Mouse (Mus musculus) heart, embryonic 14.5 days (tissue): ENCODE results near the gene Shisa4. TPM values are rescaled to one million over a fixed set of nuclear protein-coding genes. Genes with fewer than 3 reads are reported as not detected.

Experiments used
- ATAC-seq: fragments of 200-750 bp; cut with Nextera tagmentation; 2 replicates; pipeline ENCODE4 v1.8.0; 2017; ENCODE audit warnings: low read depth, moderate TSS enrichment; ENCODE audit not compliant: insufficient number of reproducible peaks, insufficient read depth, low FRiP score
- H3K27ac ChIP-seq, 2 experiments: fragments of 200-500 bp in 1 of 2; fragments of 300-500 bp in 1 of 2; sonication (generic) in 1 of 2; replicated peaks in 1 of 2; 2 replicates each; pipeline ENCODE4 v1.5.1; 2012 to 2014; ENCODE audit warnings: low read depth in 2 of 2, low read length in 2 of 2, control low read depth in 1 of 2, mild to moderate bottlenecking in 1 of 2, mixed read lengths in 1 of 2; ENCODE audit not compliant: control insufficient read depth in 1 of 2, insufficient read depth in 1 of 2
- H3K27me3 ChIP-seq: fragments of 300-500 bp; sonication (generic); 2 replicates; pipeline ENCODE4 v1.6.1; 2014; ENCODE audit warnings: mild to moderate bottlenecking, low read length, control low read depth; ENCODE audit not compliant: control insufficient read depth, insufficient read depth
- H3K36me3 ChIP-seq: fragments of 300-500 bp; sonication (generic); 2 replicates; pipeline ENCODE4 v1.6.1; 2014; ENCODE audit warnings: mild to moderate bottlenecking, control low read depth, low read length, mixed read lengths; ENCODE audit not compliant: control insufficient read depth, insufficient read depth
- H3K4me1 ChIP-seq, 2 experiments: fragments of 200-500 bp in 1 of 2; fragments of 300-500 bp in 1 of 2; sonication (generic) in 1 of 2; 2 replicates each; pipeline ENCODE4 v1.6.1; 2012 to 2014; ENCODE audit warnings: low read length in 2 of 2, control low read depth in 1 of 2, mixed read lengths in 1 of 2; ENCODE audit not compliant: control insufficient read depth in 2 of 2, insufficient read depth in 2 of 2
- H3K4me2 ChIP-seq: fragments of 300-500 bp; sonication (generic); 2 replicates; pipeline ENCODE4 v1.6.1; 2014; ENCODE audit warnings: mild to moderate bottlenecking, low read length
- H3K4me3 ChIP-seq, 2 experiments: fragments of 200-500 bp in 1 of 2; fragments of 300-500 bp in 1 of 2; sonication (generic) in 1 of 2; 2 replicates each; pipeline ENCODE4 v1.5.1; 2012 to 2014; ENCODE audit warnings: low read length in 2 of 2, mild to moderate bottlenecking in 2 of 2, control low read depth in 1 of 2, low read depth in 1 of 2, moderate library complexity in 1 of 2; ENCODE audit not compliant: control insufficient read depth in 1 of 2, insufficient read depth in 1 of 2
- H3K9ac ChIP-seq: fragments of 300-500 bp; sonication (generic); 2 replicates; pipeline ENCODE4 v1.6.1; 2014; ENCODE audit warnings: mild to moderate bottlenecking, low read length
- H3K9me3 ChIP-seq: fragments of 300-500 bp; sonication (generic); 2 replicates; pipeline ENCODE4 v1.6.1; 2016; ENCODE audit warnings: low read length, control low read depth; ENCODE audit not compliant: control insufficient read depth
- WGBS: fragments of 180-500 bp; shearing (Covaris S2); extraction: QIAGEN DNeasy Blood & Tissue Kit; methylation state at CpG from one replicate; pipeline ENCODE4 v1.1.7; 2014; 5-methylcytosine and 5-hydroxymethylcytosine counted together
- polyA plus RNA-seq: library from polyadenylated mRNA; unstranded; fragments of >200 nt; fragmentation: Nextera tagmentation; extraction: Ambion mirVana; gene quantifications from 2 replicates; pipeline ENCODE4 v1.2.1, GENCODE M21; 2014

Shisa4 gene
- polyA plus RNA-seq, 1 experiment from 2014 or later = 22.5 TPM

DNA sequence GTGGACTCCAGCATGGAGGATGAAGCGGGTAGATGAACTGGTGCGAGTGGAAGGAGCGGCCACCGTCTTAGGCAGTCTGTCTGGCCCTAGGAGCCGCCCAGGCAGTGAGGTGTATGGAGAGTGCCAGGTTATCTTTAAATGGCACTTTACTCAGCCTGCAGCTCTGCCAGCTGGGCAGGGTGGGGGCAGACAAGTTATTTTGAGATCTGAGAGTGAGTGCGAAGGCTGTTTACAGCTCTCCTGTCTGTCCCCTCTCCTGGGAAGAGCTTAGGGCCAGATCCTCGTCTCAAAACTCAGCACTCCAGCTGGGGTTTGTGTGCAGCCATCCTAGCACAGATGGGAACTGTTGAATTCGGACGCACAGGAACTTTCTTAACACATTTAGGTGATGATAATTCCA, 3.5 kb upstream of the Shisa4 start:
- Histone ChIP-seq H3K9me3 (no peaks in the 10 kb centered on the region), H3K27me3 (no peaks in the 10 kb centered on the region), H3K4me3 (no peak overlapping the region), H3K4me1 (peaks cover 31 to 38% of the 10 kb centered on the region in 2 experiments), H3K9ac (peak overlapping the region; percentile 54; the same call in 1 of the 2 replicates), H3K36me3 (peaks cover 14% of the 10 kb centered on the region), H3K4me2 (peak overlapping the region; percentile 37), H3K27ac (peak overlapping the region; percentile 79 to 80)
- ATAC-seq = 0 out of 2 replicates have a peak, but pooled peaks have one; percentile 20
- WGBS = 20% methylated on average over 9 of the region's 9 CpGs

DNA sequence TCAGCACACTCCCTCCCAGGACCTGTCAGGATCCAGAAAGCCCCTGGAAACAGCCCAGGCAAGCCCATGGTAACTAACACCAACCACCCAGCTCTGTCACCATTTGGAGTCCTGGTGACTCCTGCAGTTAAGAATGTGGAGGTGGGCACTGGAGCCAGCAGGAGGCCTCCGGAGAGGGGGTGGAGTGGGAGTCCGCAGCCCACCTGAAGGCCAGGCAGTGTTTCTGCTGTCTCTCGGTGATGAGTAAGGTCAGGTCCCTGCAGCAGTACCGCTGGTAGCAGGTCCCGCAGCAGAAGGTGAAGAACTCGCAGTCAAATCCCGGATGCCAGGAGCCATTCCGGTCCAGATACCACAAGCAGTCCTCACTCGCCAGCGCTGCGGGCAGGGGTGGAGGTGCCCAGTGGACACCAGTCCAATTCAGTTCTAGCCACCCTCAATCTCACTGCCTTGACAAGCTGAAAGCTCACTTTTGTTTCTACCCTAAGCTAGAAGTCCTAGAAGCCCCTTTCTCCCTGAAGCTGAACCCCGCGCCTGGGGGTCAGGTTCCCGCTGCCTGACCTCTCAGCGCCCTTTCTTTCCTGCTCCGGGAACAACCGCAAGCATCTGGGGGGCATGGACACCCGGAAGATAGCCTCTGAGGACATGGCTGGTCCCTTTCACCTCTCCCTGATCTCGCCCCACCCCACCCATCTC, 716 bp downstream of the Shisa4 start:
- ATAC-seq = no peak
- H3K9me3 ChIP-seq = no peaks in the 10 kb centered on the region
- peaks cover 22 to 28% of the 10 kb centered on the region in 2 experiments for H3K4me1 ChIP-seq
- no peaks in the 10 kb centered on the region for H3K36me3 ChIP-seq
- peak overlapping the region; percentile 82 for H3K9ac ChIP-seq
- H3K4me2 ChIP-seq = peak overlapping the region; percentile 91
- H3K27ac ChIP-seq = 0 out of 4 replicates have a peak overlapping the region, but pooled peaks have one; percentile 0 to 54
- H3K27me3 ChIP-seq = peaks cover 3% of the 10 kb centered on the region; the same call in 1 of the 2 replicates
- 3% methylated on average over 19 of the region's 19 CpGs for WGBS
- H3K4me3 ChIP-seq = peak overlapping the region; percentile 54 to 72

DNA sequence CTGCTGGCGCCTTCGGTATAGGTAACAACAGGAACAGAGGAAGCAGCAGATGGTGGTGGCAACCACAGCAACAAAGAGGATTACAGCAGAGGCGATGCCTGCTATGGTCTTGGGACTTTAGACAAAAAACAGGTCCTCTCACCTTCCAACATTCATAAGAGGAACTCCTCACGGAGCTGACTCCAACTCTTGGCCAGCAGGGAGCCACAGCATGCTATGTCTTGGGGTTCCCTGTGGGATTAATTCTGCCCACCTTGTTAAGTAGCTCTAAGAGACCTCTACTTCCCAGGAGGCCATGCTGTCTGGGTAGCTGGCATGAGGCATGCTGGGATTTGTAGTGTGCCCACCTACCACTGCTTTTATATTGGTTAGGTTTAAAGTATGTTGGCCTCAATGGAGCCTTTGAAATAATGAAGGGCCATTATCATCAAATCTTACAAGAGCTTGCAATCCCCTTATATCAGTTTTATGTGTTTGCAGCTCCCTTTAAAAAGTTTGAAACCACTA, 1.8 kb downstream of the Shisa4 start:
- H3K9ac ChIP-seq = no peak overlapping the region
- H3K27me3 ChIP-seq = peaks cover 5% of the 10 kb centered on the region; the same call in 1 of the 2 replicates
- ATAC-seq = no peak
- H3K27ac ChIP-seq = no peak overlapping the region
- H3K4me3 ChIP-seq = no peak overlapping the region
- no peaks in the 10 kb centered on the region for H3K36me3 ChIP-seq
- no peaks in the 10 kb centered on the region for H3K9me3 ChIP-seq
- H3K4me2 ChIP-seq = no peak overlapping the region
- peaks cover 15 to 23% of the 10 kb centered on the region in 2 experiments for H3K4me1 ChIP-seq
- 65% methylated on average over 4 of the region's 4 CpGs for WGBS

DNA sequence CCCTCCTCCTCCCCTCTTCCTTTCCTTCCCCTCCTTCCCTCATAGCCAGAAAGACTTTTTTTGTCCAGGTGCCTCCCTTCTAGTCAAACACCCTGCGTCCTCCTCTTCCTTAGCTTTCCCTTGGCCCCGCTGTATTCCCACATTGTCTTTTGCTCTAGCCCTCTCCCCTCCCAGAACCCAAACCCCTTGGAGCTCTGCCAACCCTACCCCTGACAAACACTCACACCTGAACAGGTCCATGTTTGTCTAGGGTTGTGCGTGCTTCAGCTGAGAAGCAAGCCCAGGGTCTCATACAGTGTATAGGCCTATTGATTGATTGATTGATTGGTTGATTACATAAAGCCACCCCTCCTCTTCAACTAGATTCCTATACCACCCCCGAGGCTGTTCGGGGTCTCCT, 5.6 kb downstream of the Shisa4 start:
- Histone ChIP-seq H3K4me2 (no peak overlapping the region), H3K4me3 (no peak overlapping the region), H3K9me3 (no peaks in the 10 kb centered on the region), H3K4me1 (peaks cover 11 to 19% of the 10 kb centered on the region in 2 experiments), H3K27ac (no peak overlapping the region), H3K36me3 (no peaks in the 10 kb centered on the region), H3K9ac (no peak overlapping the region), H3K27me3 (peaks cover 5% of the 10 kb centered on the region; the same call in 1 of the 2 replicates)
- no peak for ATAC-seq
- whole genome bisulfite sequencing = 84% methylated on average over 5 of the region's 5 CpGs

DNA sequence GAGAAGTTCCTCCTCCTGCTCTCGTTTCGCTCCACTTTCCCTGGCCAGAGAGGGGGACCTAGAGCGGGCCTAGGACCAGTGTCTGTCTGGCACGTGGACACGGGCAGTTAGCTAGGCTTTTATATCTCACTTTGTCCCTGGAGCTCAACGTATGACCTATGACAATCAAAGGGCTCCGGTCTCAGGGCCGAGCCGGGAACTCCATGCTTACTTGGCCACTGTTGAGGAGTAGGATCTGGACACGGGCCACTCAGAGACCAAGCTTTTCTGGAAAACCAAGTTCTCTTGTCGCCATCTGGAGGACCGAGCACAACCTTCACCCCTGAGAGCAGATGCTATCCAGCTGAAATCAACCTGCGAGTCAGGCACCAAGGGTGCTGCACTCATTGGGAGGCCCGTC, 6.1 kb downstream of the Shisa4 start:
- Histone ChIP-seq H3K9ac (peak overlapping the region; percentile 71), H3K4me3 (peak overlapping the region; percentile 43 to 49), H3K36me3 (no peaks in the 10 kb centered on the region), H3K27me3 (peaks cover 5% of the 10 kb centered on the region; the same call in 1 of the 2 replicates), H3K27ac (no peak overlapping the region), H3K9me3 (no peaks in the 10 kb centered on the region), H3K4me2 (peak overlapping the region; percentile 94), H3K4me1 (peaks cover 6 to 15% of the 10 kb centered on the region in 2 experiments)
- 10% methylated on average over 14 of the region's 14 CpGs for WGBS
- ATAC-seq = no peak

DNA sequence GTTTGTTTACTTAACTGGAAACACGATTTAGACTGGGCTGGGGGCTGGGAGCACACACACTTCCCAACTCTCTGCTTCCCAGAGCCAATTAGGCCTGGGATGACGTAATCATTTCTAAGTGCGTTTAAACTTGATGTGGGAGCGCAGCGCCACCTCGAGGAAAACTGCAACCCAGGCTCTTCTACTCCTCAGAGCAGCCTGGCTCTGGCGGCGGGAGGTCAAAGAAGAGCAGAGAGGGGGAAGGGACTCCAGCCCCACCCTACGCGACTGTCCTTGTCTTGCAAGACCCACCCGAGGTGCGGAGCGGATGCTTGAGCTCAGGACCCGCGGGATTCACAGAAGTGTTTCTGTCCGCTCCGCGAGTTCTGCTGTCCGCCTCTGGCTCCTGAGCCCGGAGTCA, 6.8 kb downstream of the Shisa4 start:
- ATAC-seq = peak; percentile 47
- Histone ChIP-seq H3K9ac (peak overlapping the region; percentile 71), H3K4me1 (peaks cover 6 to 12% of the 10 kb centered on the region in 2 experiments; a peak in 2 of 4 replicates), H3K27ac (no peak overlapping the region), H3K27me3 (peaks cover 5% of the 10 kb centered on the region; the same call in 1 of the 2 replicates), H3K36me3 (no peaks in the 10 kb centered on the region), H3K9me3 (no peaks in the 10 kb centered on the region), H3K4me2 (peak overlapping the region; percentile 94), H3K4me3 (peak overlapping the region; percentile 43 to 49)
- WGBS = 1% methylated on average over 20 of the region's 20 CpGs

DNA sequence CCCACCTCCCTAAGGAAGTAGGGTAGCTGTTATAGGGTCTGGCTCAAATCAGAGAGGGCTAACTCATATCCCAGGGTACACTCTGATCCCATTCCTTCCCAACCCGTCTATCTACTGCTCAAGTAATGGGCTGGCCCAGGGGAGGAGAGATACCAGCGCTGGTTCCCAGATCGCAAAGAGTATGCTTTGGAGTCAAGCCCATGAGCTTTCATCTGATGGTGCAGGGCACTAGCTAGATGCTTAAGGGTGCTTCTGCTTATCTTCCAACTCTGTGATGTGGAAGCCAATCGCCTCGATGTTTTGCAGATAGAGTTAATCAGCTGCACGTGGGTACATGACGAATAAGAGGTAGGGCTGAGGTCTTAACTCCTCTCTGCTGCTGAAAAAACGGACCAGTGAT, 7.4 kb downstream of the Shisa4 start:
- Histone ChIP-seq H3K4me3 (no peak overlapping the region), H3K27me3 (peaks cover 5% of the 10 kb centered on the region; the same call in 1 of the 2 replicates), H3K9ac (no peak overlapping the region), H3K4me2 (no peak overlapping the region), H3K27ac (no peak overlapping the region), H3K4me1 (peaks cover 6 to 12% of the 10 kb centered on the region in 2 experiments; a peak in 2 of 4 replicates), H3K36me3 (no peaks in the 10 kb centered on the region), H3K9me3 (no peaks in the 10 kb centered on the region)
- 47% methylated on average over 8 of the region's 8 CpGs for WGBS
- ATAC-seq = no peak
